Mouse (Mus musculus): ENCODE results near the gene Lgals7. TPM values are rescaled to one million over a fixed set of nuclear protein-coding genes. Genes with fewer than 3 reads are reported as not detected.

Gene Lgals7
- total RNA-seq, 1 experiment from 2014 or later: not detected

DNA sequence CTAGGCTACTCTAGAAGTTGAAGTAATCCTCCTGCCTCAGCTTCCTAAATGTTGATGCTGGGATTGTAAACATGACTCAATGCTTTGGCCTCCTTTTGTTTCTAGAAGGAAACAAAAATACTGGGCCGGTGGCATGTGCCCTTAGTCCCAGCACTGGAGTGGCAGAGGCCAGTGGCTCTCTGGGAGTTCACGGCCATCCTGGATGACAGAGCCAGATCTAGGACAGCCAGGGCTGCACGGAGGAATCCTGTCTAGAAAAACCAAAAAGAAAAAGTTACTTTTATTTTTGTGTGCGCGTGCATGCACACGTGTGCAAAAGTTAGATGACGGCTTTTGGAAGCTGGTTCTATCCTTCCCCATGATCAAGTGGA lies 37.3 kb upstream of the Lgals7 start:
- no peak for ATAC-seq (ENCODE audit: extremely low read depth, insufficient number of reproducible peaks, low FRiP score, poor library complexity, severe bottlenecking)

DNA sequence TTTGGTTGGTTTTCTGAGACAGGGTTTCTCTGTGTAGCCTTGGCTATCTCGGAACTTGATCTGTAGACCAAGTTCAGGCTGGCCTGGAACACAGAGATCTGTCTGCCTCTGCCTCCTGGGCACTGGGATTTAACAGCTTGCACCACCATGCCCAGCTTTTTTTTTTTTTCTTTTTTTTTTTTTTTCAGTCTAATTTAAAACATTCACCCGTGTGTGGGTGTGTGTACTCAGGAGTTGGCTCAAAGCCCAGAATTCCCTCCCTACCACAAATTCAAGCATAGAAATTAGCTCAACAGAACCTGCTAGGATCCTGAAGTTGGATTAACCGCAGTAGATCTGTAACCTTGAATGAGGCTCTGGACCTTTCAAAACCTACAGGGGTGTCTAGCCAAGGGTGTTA lies 36.3 kb upstream of the Lgals7 start:
- ATAC-seq (ENCODE audit: extremely low read depth, insufficient number of reproducible peaks, low FRiP score, poor library complexity, severe bottlenecking): no peak

DNA sequence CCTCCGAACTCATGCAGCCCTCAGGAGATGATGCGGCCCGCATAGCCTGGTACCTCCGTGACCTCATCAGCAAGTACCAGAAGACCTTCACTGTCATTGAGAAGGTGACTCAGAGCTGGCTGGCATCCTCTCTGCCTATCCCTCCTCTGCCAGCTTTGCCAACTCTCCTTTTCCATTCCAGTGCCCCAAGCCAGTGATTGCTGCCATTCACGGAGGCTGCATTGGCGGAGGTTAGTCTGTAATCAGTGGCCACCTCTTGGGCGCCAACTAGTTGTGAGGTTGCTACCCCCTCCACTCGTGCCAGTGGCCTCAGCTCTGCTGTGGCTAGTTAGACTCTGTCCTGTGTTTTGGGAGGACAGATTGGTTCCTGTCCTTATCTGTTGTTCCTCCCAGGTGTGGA lies 33.8 kb upstream of the Lgals7 start:
- no peak for ATAC-seq (ENCODE audit: extremely low read depth, insufficient number of reproducible peaks, low FRiP score, poor library complexity, severe bottlenecking)

DNA sequence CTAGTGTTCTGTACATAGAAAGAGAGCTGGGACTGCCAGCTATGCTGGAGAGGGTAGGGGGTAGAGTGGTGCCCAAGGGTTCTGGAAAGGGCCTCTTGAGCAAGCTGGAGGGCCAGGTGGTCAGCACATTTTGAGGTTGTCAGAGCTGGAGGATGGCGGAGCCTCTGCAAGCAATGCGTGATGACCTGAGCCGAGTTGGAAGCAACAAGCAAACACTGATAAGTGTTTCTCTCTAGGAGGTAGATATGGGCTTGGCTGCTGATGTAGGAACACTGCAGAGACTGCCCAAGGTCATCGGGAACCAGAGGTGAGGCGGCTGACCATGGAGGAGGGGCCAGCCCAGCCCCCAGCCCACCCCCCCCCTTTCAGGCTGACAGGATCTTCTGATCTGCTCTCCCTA lies 32.7 kb upstream of the Lgals7 start:
- ATAC-seq (ENCODE audit: extremely low read depth, insufficient number of reproducible peaks, low FRiP score, poor library complexity, severe bottlenecking): no peak

DNA sequence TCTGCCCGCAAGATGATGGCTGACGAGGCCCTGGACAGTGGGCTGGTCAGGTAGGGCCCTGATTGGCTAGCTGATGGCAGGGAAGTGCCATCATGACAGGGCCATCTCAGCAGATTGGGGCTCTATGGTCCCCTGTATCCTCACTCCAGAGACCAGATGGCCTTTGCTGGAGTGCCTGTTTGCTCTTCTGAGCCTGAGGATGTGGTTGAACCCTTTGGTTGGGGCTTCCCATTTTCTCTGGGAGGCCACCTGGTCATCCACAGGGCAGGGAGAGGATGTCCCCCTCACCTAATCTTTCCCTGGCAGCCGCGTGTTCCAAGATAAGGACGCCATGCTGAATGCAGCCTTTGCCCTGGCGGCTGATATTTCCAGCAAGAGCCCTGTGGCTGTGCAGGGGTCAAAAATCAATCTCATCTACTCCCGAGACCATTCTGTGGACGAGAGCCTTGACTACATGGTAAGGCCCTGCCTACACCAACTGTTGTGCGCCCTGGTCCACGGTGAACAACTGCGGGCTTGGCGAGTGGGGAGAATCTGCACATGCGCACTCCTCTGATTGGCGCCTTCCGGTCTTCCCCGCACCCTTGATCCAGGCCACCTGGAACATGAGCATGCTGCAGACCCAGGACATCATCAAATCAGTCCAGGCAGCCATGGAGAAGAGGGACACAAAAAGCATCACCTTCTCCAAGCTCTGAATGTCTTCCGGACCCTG lies 32.1 kb upstream of the Lgals7 start:
- no peak for ATAC-seq (ENCODE audit: extremely low read depth, insufficient number of reproducible peaks, low FRiP score, poor library complexity, severe bottlenecking)

DNA sequence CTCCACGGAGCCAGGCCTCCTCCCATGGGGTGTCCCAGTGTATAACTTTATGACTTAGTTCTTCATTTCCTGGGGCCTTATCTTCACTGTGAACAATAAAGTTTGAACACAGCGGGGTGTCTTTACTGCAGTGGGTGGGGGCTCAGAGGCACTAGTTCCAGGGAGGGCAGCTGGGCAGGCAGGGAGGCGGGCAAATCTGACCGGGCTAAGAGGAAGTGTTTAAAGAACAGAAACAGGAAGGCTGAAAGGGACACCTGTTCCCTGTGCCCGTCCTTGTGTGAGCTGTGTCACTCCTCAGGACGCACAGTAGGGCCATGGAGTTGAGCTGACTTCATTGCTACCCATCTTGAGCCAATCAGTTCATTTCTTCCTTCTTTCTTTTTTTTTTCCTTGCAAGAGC lies 31.5 kb upstream of the Lgals7 start:
- peak; percentile 58 for ATAC-seq (ENCODE audit: extremely low read depth, insufficient number of reproducible peaks, low FRiP score, poor library complexity, severe bottlenecking)

DNA sequence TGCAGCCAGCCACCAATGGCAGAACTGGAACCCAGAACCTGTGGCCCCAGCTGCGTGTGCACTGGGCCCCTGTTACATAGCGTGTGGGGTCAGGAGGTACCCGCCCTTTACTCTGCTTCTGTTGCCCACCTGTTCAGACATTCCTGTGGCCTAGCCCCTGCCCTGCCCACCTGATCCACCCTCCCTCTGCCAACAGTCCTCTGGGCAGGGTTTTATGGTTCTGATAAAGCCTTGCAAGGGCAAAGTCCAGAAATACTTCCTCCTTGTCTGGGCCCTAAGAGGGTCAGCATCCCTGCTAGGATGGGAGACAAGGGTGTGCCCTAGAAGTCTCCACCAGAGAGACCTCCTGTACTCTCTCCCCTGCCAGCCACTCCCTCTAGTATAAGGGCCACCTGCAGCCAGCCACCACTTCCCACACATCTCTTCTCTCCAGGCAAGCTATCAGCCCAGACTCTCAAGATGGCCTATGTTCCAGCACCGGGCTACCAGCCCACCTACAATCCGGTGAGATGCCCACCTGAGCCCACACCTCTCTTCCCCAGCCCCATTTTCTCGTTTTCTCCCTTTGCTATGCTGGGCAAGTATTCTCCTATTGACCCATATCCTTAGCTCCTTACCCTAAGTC lies 29.8 kb upstream of the Lgals7 start, which contains the start of gene Lgals4:
Lgals4 (plus strand) TSS at position 132 of the 625 bp plus-strand sequence.
- no peak for ATAC-seq (ENCODE audit: extremely low read depth, insufficient number of reproducible peaks, low FRiP score, poor library complexity, severe bottlenecking)

DNA sequence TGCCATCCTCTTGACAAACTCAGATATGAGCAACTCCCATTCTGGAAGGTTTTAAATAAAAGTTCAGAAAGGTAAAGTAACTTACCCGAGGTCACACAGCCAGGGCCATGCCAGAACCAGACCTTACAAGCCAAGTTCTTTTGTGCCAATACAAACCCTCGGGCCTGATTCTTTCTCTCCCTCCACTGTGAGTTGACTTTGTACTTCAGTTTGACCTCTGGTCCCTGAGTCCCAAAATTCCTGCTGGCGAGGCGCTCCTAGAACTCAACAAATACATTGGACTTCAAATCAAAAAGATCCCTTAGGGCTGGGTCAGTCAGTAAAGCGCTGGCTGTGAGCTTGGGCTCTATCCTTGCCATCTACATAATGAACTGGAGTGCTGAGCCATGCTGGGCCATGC lies 26.7 kb upstream of the Lgals7 start:
- ATAC-seq (ENCODE audit: extremely low read depth, insufficient number of reproducible peaks, low FRiP score, poor library complexity, severe bottlenecking): no peak

DNA sequence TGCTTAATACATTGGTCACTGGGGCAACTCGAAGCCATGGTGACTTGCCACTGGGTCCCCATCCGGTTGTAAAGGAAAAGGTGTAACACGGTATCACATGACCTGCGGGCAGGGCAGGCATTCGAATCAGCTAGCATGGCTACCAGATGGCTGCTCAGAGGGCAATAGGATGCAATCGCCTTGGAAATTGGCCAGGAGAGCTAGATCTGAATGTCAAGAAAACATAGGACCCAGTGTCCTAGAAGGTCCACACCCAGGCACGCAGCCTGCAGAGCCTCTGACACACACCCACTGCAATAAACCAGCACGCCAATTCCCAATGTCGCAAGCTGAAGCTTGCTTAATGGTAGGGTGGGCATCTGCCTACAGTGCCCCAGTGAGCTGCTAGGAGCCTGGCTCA lies 25.3 kb upstream of the Lgals7 start:
- ATAC-seq (ENCODE audit: extremely low read depth, insufficient number of reproducible peaks, low FRiP score, poor library complexity, severe bottlenecking): 0 out of 2 replicates have a peak, but pooled peaks have one; percentile 35

DNA sequence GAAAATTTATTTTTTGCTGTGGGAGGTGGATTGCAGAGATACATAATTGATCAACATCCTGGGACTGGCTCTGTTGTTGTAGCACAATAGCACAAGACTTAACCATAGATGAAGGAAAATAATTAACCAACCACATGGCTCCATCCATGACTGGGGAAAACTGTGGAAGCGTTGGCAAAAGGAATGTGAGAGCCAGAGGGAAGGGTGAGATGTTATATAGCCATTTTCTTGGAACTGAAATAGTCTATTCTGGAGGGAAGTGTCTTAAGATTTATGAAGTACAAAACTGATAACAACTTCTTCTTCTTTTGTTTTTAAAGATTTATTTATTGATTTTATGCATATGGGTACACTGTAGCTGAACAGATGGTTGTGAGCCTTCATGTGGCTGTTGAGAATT lies 16.4 kb upstream of the Lgals7 start:
- ATAC-seq (ENCODE audit: extremely low read depth, insufficient number of reproducible peaks, low FRiP score, poor library complexity, severe bottlenecking): no peak

DNA sequence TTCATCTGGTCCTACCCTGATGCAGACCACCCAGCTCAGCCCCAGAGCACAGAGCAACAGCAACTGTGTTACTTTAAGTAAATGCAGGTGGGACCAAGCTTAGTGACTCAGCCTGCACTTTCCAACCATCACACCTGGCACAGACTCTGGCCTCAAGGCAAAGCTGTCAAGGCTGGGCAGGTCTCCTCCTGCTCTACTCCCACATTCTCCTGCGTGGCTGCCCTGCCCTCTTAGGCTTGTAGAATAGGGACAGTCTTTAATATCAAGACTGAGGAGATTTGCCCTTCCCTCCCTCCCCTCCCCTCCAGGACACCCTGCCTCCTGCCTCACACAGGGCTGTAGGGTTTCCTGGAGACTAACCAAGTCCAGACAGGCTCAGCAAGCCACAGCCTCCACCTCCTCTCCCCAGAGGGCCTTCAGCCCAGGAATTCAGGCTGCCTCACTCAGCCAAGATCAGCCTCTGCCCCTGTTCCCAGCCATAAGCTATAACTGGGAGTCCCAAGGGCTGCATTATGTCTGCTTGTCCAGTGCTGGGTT lies 13.9 kb upstream of the Lgals7 start:
- ATAC-seq (ENCODE audit: extremely low read depth, insufficient number of reproducible peaks, low FRiP score, poor library complexity, severe bottlenecking): no peak

DNA sequence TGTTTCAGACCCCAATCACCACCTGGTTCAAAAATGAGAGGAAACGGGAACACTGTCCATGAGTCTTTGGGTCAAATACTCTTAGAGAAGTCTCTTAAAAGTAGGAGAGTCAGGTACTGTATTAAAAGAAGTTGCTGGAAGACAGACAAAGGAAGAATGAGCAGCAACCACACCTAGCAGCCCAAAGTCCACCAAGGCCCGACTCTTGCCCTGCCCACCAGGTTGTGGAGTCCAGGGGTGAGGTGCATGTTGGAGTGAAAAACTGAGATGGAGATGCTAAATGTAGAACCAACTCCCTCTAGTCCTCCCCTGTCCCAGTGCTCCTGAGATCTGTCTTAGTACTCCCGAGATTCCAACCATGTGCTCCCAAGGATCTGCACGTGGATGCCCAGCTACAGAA lies 13.0 kb upstream of the Lgals7 start:
- ATAC-seq (ENCODE audit: extremely low read depth, insufficient number of reproducible peaks, low FRiP score, poor library complexity, severe bottlenecking): no peak

DNA sequence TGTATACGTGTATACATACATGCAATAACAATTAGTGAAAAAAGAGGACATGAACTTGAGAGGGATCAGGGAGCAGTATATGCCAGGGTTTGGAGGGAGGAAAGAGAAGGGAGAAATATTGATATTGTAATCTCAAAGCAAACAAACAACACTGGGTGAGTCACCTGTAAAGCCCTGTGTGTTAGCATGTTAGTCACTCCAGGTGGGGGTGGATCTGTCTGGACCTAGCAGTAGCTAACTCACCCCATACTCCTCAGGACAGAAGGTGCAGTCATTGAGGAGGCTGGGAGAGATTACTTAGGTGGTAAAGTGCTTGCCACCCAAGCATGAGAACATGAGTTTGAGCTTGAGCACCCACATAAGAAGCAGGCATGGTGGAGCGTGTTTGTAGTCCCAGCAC lies 3.7 kb upstream of the Lgals7 start:
- ATAC-seq (ENCODE audit: extremely low read depth, insufficient number of reproducible peaks, low FRiP score, poor library complexity, severe bottlenecking): no peak

DNA sequence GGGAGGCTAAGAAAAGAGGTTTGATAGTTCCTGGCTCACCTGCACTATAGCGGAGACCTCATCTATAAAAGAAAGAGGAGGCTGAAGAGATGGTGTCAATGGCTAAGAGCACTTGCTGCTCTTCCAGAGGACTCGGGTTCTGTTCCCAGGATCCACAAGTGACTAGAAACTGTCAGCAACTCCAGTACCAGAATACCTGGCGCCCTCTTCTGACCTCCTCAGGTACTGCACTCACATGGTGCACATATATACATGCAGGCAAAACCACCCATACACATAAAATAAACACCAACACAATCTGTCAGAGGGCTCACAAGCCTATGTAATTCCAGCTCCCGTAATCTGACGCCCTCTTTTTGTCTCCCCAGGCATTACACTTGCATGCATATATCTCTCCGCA lies 2.8 kb upstream of the Lgals7 start:
- ATAC-seq (ENCODE audit: extremely low read depth, insufficient number of reproducible peaks, low FRiP score, poor library complexity, severe bottlenecking): no peak

DNA sequence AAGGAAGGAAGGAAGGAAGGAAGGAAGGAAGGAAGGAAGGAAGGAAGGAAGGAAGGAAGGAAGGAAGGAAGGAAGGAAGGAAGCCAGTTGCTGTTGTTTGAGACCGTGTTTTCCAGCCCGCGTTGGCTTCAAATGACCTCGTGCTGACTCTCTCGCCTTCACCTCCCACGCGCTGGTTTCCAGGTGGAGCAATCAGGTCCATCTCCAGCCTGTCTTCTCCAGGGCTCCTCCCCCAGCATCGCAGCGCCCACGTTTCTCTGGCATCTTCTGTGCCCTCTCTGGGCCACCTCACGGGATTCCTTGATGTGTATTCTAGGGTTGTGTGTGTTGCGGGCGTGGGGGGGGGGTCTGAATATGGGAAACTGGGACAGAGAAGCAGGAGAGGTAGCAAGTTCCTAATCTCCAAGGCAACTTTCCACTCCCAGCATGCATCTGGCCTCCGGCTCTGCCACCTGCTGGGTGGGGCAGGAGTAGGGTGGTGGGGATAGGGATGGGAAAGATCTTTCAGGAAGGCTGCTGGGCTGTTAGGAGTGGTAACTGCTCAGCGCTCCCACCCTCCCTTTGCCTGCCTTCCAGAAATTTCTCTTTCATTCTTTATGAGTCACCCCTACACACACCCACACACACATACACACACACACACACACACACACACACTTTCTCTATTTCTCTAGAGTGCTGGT lies 695 bp upstream of the Lgals7 start:
- ATAC-seq (ENCODE audit: extremely low read depth, insufficient number of reproducible peaks, low FRiP score, poor library complexity, severe bottlenecking): no peak

DNA sequence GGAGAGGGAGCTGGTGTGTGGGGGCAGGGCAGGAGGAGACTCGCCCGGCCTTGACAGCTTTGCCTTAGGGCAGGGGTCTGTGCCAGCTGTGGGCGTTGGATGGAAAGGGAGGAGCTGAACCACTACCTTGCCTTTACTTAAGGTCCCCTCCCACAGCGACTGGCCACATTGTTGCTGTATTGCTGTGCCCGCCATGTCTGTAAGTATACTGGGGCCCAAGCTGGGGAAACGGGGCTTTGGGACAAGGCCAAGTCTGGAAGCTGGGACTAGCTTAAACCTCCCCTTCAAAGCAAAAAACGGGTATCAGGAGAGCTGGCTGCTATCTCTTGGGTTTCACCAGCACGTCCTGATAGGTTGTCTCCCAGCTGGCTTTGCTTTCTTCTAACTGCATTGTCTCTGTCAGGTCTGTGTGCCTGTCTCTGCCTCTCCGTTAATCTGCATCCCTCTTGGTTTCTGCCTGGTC lies 666 bp downstream of the Lgals7 start:
- no peak for ATAC-seq (ENCODE audit: extremely low read depth, insufficient number of reproducible peaks, low FRiP score, poor library complexity, severe bottlenecking)

DNA sequence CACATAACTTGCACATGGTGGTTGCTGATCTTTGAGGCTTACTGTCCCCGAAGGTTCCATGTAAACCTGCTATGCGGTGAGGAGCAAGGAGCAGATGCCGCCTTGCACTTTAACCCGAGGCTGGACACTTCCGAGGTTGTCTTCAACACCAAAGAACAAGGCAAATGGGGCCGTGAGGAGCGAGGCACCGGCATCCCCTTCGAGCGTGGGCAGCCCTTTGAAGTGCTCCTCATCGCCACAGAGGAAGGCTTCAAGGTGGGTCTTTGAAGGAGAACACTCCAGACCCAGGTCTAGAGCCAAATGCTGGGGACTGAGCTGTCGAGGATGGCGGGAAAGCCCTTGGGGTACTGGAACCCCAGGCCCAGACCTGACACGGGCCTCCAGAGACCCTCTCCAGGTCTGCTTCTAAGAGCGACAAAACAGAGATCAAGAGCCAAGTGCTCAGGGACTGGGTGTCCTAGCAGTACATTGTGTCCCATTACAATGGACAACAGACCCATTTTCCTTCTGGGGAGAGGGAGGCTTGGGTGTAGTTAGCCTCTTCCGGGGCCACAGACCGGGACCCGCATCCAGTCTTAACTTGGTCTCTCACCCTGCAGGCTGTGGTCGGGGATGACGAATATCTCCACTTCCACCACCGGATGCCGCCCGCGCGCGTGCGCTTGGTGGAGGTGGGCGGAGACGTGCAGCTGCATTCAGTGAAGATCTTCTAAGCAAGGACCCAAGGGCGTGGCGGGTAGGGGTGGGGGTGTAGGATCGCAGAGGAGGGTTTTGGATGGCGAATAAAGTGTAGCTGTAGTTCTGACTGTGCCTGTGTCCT lies 2.0 kb downstream of the Lgals7 start:
- ATAC-seq (ENCODE audit: extremely low read depth, insufficient number of reproducible peaks, low FRiP score, poor library complexity, severe bottlenecking): peak; percentile 86

DNA sequence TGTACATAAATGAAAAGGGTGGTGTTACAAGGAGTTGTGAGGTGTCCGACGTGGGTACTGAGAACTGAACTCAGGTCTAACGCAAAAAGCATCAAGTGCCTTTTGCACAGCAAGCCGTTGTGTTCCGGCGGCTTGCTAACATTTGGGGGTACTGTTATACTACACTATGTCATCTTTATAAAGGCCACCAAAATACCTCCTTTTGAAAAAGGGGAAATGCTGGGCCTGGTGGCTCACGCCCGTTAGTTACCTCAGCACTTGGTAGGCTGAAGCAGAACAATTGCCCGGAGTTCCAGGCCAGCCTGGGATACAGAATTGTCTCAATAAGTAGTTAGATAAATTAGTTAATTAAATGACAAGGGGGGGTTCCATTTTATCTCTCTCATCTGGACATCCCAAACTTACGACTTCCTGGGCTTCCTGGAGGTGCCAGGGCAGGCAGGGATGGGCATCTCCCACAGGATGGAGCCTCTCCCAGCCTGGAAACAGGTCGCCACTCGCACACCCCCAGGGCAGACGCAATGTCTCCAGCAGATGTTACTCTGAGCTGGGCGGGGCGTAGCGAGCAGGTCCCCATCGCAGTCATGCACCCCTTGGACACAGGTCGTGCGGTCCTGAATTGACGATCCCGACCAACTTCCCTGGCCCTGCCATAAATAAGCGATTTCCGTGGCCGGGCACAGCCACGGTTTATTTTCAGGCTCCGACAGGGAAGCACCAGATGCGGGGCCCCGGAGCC lies 3.3 kb downstream of the Lgals7 start:
- ATAC-seq (ENCODE audit: extremely low read depth, insufficient number of reproducible peaks, low FRiP score, poor library complexity, severe bottlenecking): no peak

Measured in neutrophil, adult 5-6 weeks (primary cell).